Mouse (Mus musculus) embryo, embryonic 11 days (tissue): ENCODE measurements around the gene Clca4a.
"Not testable (repeated sequence)": the region's sequence is repeated elsewhere in the genome, so short reads cannot be mapped to it uniquely, and the experiment has no call there.

Experiments
- DNase-seq: peaks from one replicate; pipeline ENCODE4 v3.0.0-alpha.2; 2015

Gene Clca4a

DNA sequence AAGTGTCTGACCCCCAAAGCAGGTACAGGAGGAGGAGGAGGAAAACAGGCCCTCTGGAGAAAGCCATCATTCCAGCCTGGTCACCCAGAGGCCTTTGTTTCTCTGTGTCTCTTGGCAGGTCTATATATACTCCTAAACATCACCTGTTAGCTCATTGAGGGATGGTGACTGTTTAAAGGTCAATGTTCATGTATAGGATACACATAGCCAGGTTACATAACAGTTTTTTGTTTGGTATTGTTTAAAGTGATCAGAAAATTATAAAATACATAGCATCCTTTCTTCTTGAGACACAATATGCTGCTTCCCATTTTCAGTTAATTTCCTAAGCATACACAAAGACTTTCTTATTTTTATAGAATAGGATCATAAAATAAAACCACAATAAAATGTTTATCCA is at the start of gene Clca4a:
Clca4a (minus strand) TSS at position 101 of the 400 bp plus-strand sequence.
- no peak for DNase-seq

DNA sequence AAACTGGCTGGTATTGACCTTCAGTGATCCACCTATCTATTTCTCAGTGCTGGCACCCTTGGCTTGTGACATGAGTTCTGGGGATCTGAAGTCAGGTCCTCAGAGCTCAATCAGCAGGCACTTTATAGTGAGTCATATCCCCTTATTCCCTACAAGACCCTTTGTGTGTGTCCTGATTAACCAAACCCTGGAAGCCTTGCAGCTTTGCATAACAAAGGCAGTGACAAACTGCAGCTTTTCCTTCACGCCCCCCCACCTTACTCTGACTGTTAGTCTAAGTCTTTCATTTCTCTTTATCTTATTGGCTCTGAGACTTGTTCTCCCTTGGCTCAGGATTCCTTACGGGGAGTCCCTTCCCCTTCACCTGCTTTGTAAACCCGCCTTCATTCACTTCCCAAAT is 43.0 kb upstream of the Clca4a start:
- no peak for DNase-seq

DNA sequence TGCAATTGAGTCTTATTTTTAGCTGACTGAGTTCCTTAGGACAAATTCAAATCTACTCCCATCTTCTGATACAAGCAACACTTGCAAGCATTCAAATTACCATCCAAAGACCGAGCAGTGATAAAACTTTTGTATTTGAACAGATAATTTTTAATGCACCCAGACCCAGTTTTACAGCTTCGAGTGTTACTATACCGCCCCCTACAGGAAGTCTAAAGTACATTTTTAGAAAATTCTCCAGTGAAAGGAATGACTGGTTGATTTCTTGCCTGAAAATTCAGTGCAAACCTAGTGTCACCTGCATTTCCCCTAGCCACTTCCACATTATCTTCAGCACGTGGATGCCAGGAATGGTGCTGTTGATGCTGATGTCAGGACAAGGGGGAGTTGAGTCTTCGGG is 29.6 kb upstream of the Clca4a start:
- DNase-seq = peak; percentile 28

DNA sequence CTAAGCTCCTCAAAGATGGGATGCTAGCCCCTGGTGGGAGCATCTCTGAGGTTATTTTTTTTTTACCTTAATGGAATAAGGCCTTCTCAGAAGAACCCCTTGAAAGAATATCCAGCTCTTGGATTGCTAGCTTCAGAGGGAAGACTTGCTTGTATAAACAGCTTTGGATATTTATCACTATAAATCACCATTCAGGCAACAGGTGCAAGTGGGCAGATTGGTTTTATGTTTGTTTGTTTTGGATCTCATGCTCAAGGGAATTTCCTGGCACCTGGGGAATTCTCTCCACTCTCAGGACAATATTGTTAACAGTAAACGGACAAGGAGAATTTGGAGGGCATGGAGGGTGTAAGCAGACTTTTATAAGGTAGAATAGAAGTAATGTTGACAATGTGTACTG is 26.1 kb upstream of the Clca4a start:
- DNase-seq = no peak

DNA sequence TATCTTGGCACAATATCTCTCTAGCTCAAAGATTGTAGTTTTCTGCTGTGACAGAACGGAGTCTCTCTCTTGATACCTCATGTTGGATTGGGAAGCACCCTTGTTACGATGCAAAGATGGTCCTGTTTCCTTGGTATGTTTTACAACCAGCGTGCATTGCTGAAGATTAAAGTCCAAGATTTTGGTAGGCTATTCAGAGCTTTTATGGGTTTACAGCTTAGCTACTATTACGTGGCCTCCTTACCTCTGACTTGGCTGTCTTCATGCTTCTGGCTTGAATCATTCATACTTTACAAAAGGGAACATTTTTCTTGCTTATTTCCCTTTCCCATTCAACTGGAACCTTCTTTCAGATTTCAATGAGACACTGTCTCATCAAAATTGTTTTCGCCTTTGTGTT is 18.2 kb upstream of the Clca4a start:
- DNase-seq = no peak

DNA sequence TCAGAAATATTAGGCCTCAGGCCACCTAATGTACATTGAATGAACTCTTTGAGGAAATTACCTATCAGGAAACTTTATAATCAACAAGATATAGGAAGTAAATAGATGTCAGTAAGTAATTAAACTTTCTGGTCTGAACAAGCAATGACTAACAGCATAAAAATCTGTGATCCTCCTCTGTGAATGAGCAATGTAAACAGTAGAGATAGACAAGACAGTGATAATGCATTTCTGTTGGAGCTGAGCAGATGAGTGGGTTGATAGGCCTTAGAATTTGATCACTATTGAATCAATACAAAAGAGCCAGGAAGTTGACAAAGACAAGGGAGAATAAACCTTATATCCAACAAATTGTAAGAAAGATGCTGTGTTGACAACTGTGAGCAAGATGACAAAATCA is 17.8 kb upstream of the Clca4a start:
- DNase-seq = no peak

DNA sequence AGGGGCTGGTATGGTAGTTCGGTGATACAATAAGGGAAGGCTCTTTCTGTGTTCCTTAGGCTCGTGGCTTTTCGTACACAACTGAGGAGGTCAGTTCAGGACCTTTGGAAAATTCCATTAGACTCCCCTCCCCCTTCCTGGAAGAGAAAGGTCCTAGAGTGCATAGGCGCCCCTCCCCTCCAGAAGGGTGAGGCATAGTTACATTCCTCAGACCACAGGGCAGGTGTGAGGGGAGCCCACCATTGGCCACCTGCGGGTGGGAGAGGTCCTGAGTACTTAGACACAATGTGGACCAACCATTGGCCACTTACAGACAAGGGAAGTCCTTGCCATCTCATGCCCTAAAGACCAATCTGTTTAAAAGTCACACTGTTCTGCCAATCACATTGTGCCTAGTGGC is 11.0 kb upstream of the Clca4a start:
- no peak for DNase-seq

DNA sequence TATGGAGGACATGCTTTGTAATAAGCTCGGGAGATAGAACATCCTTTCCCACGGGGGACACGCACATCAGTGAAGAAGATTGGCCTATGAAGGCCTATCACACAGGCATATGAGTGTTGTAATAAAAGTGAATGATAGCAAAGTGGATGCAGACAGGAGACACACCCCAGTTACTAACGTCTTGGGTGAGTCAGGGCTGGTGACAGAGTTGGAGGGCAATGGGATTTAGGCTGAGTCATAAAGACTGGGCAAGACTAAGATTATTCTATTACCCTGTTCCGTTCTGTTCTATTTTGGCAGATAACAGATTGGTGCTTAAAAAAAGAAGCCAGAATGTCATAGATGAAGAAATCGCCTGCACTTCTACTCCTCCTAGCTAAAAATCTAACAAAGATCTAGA is 5.7 kb upstream of the Clca4a start:
- DNase-seq = no peak

DNA sequence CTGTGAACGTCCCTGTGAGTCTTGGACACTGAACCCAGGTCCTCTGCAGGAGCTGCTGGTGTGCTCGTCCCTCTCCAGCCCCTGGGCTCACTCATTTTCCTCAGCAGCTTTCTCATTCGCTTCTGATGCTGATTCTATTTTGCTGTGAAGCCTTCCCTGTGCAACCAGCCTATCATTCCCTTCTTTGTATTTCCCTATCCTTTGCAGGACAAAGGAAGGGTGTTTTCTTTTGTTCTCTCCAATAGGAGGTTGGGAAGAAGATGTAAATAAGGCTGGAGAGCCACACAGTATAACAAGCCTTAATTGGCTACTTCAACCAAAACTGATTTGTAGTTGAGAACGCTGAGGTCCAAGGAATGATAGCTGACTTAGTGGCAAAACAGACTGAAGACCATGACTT is 2.8 kb upstream of the Clca4a start:
- DNase-seq = no peak

DNA sequence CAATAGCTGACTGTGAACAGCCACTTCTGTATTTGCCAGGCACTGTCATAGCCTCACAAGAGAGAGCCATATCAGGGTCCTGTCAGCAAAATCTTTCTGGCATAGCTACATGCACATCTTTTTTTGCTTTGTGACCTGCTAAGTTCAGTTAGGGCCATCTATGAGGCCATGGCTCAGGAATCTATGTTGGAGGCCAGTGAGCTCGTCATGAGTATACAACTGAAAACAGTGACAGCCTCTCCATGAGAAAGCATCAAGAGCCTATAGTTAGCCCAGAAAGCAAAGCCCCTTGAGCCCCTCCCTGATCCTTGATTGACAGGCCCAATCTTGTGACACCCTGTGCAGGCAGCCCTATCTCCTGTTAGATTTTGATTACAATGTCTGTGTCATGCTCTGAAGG is 1.2 kb upstream of the Clca4a start:
- DNase-seq = no peak

DNA sequence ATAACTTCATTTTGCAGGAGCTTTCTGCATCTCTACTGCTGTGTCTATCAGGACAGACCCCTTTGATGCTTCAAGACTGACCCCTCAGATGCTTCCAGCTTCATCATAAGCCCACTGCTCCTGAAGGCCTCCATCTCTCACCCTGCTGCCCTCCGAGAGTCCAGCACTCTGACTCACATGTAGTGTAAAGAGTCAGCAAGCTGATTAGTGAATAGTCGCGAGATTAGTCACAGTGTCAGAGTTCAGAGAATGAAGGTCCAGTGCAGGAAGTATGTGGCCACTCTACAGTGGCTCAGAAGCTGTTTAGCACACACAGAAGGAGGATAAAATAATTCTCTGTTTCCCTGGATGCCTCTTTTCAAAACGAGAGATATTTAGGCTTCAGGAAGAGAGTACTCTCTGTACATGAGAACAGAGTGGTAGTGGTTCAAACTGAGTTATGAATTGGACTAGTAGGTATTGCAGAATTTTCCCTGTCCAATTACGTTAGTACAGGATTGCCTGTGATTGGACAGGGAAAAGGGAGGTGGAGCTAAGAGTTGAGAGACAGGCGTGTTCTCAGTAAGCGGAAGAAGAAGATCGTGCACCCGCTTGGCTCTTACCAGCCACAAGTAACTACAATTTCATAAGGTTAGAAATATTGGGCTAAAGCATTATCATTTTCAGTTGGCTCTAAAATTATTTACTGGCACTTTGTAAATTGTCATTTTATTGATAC is 3.1 kb downstream of the Clca4a start:
- DNase-seq = no peak

DNA sequence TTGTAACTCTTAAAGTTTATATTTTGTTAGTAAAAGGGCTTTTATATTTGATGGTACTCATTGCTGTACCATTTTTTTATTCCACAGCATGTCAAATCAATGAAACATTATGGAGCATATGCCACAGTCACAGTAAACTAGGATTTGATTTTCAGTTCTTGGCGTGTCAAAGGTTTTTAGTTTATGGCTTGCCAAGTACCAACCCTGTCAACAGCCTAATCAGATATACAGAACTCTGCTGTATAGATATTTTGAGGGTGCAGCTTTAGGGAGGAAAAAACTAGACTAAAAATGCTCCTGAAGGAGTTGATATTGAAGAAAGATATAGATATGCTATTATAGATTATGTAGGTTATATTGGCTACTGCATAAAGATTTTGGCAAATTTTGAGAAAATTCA is 5.1 kb downstream of the Clca4a start:
- no peak for DNase-seq

DNA sequence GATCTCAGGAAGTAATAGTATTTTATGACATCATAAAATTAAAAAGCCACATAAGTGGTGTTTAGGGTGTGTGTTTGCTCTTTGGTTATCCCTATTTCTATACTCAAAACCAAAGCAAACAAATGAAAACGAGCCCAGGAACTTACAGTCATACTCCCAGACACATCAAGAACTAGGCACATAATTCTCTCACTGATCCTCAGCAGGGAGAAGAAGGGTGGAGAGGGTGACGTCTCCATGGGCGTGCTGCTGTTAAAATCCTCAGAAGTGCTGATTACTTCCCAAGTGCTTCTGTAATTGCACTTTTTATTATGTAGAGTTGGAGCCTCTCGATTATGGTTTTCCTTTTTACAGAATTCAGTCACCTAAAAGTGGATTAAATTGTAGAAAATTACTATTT is 8.8 kb downstream of the Clca4a start:
- DNase-seq = no peak

DNA sequence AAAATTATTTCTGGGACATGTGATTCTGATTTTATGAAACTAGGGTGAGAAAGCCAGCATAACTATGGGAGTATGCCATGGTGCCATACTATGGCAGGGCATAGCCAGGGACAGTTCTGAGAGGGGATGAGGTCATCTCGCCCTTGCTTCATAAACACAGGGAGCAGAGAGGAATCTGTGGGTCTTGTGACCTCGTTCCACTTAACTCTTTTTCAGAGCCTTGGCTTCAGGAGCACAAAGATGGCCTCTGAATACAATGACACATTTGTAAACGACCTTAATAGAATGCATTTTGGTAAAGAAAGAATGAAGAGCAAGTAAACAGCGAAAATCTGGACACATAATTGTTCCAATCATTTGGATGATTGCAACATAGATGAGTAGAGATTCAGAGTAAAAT is 24.0 kb downstream of the Clca4a start:
- DNase-seq = no peak

DNA sequence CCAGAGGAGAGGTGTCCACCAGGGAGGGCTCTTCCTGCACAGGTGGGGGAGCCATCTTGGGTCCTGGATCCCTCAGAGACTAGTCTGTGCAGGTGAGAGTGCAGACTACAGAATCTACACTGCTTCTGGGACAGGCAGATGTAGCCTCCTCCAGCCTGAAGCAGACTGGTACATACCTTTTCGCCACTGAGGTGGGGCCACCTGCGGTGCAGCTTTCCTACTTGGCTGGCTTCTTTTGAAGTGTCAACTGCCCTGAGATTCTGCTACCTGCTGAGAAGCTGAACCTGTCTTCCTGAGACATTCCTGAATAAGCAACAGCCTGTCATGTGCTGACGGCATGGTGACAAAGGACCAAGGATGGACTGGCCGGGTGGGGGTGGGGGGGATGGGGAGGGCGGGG is 27.5 kb downstream of the Clca4a start:
- not testable (repeated sequence) for DNase-seq

DNA sequence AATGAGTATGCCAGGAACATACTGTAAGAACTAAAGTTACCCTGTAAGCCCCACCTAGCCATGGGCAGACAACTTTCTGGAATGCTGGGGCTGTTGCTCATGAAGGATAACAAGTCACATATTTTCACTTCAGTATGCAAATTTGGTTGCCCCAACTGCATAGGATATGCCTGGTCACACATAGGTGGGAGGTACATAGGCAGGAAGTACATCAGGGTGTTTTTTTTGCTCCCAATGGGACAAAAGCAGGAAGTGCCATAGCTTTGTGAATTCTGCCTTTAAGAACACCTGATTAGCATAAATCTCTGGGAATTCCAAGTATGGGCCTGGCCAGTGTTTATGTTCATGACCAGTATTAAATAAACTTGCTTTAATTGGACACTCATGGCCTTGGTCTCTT is 41.2 kb downstream of the Clca4a start:
- not testable (repeated sequence) for DNase-seq

DNA sequence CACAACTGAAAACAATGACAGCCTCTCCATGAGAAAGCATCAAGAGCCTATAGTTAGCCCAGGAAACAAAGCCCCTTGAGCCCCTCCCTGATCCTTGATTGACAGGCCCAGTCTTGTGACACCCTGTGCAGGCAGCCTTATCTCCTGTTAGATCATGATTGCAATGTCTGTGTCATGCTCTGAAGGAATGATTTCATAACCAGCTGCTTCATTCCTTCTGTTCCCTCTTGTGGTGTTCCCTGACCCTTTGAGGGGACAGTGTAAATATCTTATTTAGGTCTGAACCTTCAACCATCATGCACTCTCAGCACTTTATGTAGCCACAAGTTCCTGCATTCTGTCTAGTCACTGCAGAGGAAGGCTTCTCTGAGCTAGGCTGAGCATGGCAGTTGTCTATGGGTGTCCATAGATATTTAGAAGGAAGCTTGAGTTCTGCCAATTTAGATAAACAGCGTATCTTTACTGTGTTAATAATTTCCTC is 41.8 kb downstream of the Clca4a start:
- no peak for DNase-seq

DNA sequence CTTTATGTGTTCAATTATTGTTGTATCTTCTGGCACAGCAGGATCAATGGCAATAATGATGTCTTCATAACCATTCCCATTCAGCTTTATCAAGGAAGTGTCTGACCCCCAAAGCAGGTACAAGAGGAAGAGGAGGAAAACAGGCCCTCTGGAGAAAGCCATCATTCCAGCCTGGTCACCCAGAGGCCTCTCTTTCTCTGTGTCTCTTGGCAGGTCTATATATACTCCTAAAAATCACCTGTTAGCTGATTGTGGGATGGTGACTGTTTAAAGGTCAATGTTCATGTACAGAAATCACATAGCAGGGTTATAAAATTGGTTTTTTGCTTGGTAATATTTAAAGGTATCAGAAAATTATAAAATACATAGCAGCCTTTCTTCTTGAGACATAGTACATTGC is 42.5 kb downstream of the Clca4a start, which contains the start of gene Clca4b:
Clca4b (minus strand) TSS at position 195 of the 400 bp plus-strand sequence.
- no peak for DNase-seq

DNA sequence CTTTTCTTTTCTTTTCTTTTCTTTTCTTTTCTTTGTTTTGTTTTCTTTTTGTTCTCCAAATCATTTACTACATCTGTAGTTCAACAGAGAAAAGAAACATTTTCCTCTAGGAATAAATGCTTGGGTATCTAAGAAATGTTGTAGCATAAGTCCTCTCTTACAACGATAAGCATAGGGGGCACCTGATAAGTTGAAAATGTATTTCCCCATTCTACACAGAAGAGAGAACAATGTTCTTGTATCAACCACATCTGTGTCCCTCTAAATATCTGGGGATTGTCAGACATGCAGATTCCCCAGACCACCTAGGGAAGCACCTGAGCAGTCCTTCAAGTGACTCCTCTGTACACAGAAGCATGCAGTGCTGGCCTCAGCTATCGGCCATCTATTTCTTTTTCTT is 60.8 kb downstream of the Clca4a start:
- DNase-seq = no peak
